Mouse (Mus musculus): ENCODE data around the gene Sat2.

DNA sequence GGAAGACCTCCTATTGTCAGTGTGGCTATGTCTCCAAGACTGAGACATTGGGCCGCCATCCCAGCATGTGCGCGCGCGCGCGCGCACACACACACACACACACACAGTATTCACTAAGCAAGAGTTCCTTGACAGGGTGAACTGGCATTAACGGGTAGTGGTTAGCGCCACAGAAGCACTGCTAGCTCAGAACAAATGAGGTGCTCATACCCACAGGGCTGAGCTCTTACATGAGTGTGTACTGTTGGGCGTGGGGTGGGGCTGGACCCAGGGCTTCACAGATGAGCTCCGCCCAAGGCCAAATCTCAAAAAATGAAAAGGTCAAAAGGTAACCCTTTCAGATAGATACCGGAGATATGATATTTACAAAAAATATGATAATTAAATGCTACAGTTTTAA is 36.9 kb upstream of the Sat2 start:
- TF ChIP-seq CTCF (IDR thresholded peaks at IDR 0.05; ENCODE audit: low read depth) (no peak), EP300 (IDR thresholded peaks at IDR 0.05; ENCODE audit: low read depth) (no peak)

Measured in liver, postnatal 0 days (tissue).